Mouse (Mus musculus): Measurements from ENCODE around the gene Mast4.
A peak's percentile ranks its signal among the peaks of the same experiment; 100 is the strongest.

Mast4 gene

DNA sequence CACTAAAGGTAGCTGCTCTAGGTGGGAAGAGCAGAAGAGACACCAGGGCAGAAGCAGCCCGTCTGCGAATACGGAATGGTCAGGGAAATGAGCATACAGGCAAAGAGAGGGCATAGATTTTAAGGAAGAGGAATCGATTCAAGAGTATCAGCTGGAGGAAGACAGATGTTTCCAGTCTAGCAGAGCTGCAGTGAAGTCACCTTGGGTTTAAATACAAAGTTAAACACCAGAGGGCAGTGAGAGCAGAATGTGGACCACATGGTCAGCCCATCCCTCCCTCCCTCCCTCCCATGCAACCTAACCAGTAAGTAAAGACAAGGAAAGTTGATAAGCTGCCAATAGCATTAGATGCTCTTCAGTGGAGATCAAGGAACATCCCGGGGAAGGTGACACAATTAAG, 138.0 kb downstream of the Mast4 start:
- DNase-seq (ENCODE audit: low spot score): no peak

- no peak for DNase-seq (ENCODE audit: low spot score)
These were observed 138.4 kb downstream of the Mast4 start for GRCm38 (mm10) chr13:103195847-103196246.

- DNase-seq (ENCODE audit: low spot score): no peak
These were observed 150.7 kb downstream of the Mast4 start for GRCm38 (mm10) chr13:103183566-103183965.

DNA sequence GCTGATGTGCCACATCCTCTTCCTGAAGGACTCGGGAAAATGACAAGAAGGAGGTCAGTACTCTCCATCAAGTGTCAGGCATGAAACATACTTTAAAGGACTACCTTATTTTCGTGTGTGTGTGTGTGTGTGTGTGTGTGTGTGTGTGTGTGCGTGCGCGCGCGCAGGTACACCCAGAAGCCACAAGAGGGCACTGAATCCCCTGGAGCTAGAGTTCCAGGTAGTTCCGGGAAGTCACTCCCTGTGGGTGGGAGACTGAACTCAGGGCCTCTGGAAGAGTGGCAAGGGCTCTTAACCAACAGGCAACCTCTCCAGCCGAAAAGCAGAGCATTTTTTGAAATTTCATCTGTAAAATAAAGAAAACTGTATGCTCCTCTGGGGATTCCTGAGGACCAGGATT, 152.5 kb downstream of the Mast4 start:
- no peak for DNase-seq (ENCODE audit: low spot score)

DNA sequence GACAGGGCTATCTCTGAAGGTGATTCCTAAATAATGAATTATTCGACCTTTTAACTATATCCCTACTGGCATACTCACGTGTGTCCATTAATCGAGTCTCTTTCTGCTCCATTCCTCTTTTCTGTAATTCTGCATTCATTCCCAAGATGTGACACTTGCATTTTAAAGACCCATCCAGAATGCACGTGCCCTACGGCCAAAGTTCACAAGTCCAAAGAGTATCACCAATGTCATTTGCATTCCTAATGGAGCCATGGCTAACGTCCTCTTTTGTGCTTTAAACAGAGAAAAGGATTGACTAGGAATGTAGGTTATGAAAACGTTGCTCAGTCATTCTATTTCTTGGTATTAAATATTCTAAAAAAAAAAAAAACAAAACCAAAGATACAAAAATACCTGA, 157.4 kb downstream of the Mast4 start:
- DNase-seq (ENCODE audit: low spot score): no peak

GRCm38 (mm10) chr13:103174431-103174830, 159.9 kb downstream of the Mast4 start:
- DNase-seq (ENCODE audit: low spot score): no peak

- peak; percentile 15 for DNase-seq (ENCODE audit: low spot score)
These were observed 160.6 kb downstream of the Mast4 start for GRCm38 (mm10) chr13:103173545-103174182.

- no peak for DNase-seq (ENCODE audit: low spot score)
These were observed 182.4 kb downstream of the Mast4 start for GRCm38 (mm10) chr13:103151944-103152343.

- DNase-seq (ENCODE audit: low spot score): no peak
These were observed 183.1 kb downstream of the Mast4 start for GRCm38 (mm10) chr13:103151171-103151570.

DNA sequence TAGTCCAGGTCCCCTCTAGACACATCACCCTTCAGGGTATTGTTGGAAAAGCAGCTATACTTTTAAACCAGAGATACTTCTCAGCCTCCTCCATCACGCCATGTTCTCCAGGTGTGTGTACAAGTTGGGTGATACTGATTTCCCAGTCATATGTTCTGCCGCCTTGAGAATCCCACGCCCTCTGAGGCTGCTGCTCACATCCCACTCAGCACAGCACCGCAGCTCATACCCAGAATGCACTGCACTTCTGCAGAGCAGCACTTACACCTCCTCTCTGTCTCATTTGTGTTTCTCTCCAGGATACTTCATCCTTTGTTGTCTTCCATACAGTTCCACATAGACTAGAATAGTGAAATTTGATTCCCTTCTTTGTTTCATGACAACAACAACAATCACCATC, 183.6 kb downstream of the Mast4 start:
- no peak for DNase-seq (ENCODE audit: low spot score)

DNA sequence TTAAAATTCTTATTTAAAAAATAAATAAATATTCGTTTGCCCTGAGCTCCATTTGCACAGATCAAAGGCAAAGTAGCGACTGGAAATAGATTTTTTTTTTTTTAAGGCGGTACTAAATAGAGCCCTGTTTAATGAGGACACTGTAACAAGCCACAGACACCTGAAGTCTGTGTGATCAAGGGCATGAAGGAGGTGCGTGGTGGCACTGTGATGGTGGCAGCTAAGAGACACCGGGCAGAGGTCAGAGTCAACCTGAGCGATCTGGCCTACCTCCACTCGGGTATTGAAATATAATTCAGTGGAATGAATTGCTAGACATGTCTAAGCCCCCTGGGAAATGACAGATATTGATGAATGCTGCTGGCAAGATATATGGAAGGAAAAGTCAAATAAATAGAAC, 184.9 kb downstream of the Mast4 start:
- no peak for DNase-seq (ENCODE audit: low spot score)

DNA sequence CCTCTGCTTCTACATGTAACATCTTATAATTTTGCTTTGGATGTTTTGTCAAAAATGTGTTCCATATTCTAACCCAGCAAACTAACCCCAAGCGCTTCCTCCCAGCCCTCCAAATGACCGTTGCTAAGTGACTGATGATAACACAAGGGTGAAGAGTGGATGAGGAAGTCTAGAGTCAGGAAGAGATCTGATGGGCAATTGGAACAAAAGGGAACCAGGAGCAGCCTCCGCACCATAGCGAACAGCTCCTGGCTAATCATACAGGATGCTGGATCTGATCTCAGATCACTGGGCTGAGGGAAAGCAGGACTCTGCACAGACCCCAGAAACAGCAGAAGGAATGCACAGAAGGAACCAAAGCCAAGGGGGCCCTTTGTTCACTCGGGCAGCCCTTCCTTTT, 190.0 kb downstream of the Mast4 start:
- DNase-seq (ENCODE audit: low spot score): no peak

DNA sequence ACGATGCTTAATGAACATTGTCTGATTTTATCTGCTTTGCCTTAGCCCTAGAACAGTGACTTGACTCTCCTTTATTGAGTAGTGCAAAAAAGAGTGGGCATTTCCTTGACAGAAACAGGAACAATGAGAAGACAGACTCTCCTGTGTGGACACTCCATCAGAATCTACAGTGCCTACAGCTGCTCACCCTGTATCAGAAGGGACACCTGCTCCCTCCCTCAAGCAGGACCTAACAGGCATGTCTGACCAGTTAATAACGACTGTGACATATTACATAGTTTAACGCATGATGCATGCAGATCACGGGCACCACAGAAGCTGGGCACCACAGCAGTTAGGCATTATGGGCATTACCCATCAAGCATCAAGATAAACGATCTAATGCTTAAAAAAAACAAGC, 193.0 kb downstream of the Mast4 start:
- DNase-seq (ENCODE audit: low spot score): no peak

GRCm38 (mm10) chr13:103140051-103140450, 194.2 kb downstream of the Mast4 start:
- DNase-seq (ENCODE audit: low spot score): no peak

- DNase-seq (ENCODE audit: low spot score): no peak
These were observed 196.0 kb downstream of the Mast4 start for GRCm38 (mm10) chr13:103138298-103138697.

DNA sequence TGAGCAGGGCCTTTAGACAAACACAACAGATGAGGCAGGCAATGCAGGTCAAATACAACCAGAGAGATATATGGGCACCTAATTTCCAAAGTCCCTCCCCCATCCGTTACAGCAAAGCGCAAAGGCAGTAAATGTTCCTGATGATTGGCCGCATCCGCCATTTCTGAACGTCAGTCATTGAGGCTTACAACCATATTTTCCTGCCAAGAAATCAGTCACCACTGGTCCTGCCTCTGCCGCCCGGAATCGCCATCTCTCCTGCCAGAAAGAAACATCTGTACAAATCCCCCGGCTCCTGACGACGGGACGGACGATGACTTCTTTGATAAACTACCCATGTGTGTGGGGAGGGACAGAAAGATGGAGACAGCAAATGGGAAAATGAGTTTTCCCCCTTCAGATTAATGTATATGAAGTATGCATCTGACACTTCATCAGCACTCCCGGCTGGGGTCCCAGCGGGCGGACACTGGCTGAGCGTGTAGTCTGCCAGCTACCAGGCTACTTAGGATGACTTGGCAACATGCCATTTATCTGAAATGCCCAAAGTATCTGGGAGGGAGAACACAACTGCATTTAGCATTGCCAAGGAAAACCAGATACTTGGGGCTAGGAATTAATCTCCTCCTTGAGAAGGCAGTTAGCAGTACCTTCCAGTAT, 198.9 kb downstream of the Mast4 start:
- DNase-seq (ENCODE audit: low spot score): no peak

GRCm38 (mm10) chr13:103131781-103132180, 202.5 kb downstream of the Mast4 start:
- DNase-seq (ENCODE audit: low spot score): no peak

- DNase-seq (ENCODE audit: low spot score): no peak
These were observed 205.0 kb downstream of the Mast4 start for GRCm38 (mm10) chr13:103129130-103129797.

DNA sequence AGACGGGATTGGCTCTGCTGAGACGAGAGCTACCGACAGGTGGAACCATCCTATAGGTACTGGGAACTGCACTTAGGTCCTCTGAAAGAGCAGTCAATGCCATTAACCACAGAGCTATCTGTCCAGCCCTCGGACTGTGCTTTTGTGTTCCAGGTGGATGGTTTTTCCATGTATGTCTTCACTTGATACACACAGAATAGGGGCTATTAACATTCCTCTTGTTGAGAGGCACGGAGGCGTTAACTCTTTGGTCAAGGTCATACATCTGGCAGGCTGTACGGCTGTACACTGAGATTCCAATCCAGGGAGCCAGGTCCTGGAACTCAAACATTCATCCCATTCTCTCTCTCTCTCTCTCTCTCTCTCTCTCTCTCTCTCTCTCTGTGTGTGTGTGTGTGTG, 205.6 kb downstream of the Mast4 start:
- no peak for DNase-seq (ENCODE audit: low spot score)

DNA sequence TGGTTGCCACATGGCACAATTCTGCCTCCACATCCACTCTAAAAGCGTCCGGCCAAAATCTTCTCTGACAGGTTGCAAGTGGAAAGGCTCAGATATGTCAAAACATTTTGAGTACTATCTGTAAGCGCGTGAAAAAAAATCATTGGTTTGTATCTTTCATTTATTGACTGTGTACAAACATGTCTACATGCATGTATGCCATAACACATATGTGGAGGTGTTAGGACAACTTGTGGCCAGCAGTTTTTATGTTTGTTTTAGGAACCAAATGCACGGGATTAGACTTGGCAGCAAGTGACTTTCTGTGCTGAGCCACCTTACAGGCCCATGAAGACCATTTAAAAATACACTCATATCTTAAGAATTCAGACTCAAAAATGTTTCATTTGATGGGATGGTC, 206.7 kb downstream of the Mast4 start:
- DNase-seq (ENCODE audit: low spot score): no peak

- DNase-seq (ENCODE audit: low spot score): no peak
These were observed 210.6 kb downstream of the Mast4 start for GRCm38 (mm10) chr13:103123716-103124115.

- DNase-seq (ENCODE audit: low spot score): no peak
These were observed 212.2 kb downstream of the Mast4 start for GRCm38 (mm10) chr13:103121796-103122792.

All from ovary, adult 18-20 months (tissue).